Mouse (Mus musculus): ENCODE data around the gene Plekhg2. TPM values are rescaled to one million over a fixed set of nuclear protein-coding genes. Genes with fewer than 3 reads are reported as not detected.

Gene Plekhg2
- polyA plus RNA-seq, 1 experiment from 2014 or later, result 70.7 TPM

DNA sequence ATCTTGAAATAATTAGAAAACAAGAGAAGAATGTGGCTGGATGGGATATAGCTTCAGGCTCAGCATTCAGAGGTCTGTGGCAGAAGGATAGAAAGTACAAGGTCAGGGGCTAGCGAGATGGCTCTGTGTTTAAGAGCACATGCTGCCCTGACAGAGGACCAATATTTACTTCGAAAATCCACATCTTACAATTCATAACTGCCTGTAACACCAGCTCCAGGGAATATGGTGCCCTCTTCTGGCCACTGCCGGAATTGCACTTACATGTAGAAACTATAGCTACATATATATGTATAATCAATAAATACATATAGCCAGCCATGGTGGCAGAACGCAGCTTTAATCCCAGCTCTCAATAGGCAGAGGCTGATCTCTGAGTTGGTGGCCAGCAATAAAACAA lies 27.8 kb downstream of the Plekhg2 start:
- no peak for ATAC-seq (ENCODE audit: insufficient number of reproducible peaks, insufficient read depth, low FRiP score, low read depth)
- H3K9ac ChIP-seq (replicated peaks; ENCODE audit: low read depth, low read length), result no peak overlapping the region
- H3K27me3 ChIP-seq (ENCODE audit: control insufficient read depth, insufficient read depth, low read length), result no peaks in the 10 kb centered on the region
- H3K4me2 ChIP-seq (replicated peaks; ENCODE audit: low read depth, low read length), result no peak overlapping the region
- H3K36me3 ChIP-seq (ENCODE audit: control insufficient read depth, insufficient read depth, low read length), result no peaks in the 10 kb centered on the region
- H3K9me3 ChIP-seq (ENCODE audit: control insufficient read depth, low read depth, low read length), result no peaks in the 10 kb centered on the region
- peaks cover 5% of the 10 kb centered on the region for H3K4me1 ChIP-seq (ENCODE audit: control insufficient read depth, insufficient read depth, low read length)
- no peak overlapping the region for H3K27ac ChIP-seq (ENCODE audit: low read length)
- WGBS, result 4% methylated on average over 4 of the region's 4 CpGs
- H3K4me3 ChIP-seq (ENCODE audit: low read depth, low read length), result no peak overlapping the region

DNA sequence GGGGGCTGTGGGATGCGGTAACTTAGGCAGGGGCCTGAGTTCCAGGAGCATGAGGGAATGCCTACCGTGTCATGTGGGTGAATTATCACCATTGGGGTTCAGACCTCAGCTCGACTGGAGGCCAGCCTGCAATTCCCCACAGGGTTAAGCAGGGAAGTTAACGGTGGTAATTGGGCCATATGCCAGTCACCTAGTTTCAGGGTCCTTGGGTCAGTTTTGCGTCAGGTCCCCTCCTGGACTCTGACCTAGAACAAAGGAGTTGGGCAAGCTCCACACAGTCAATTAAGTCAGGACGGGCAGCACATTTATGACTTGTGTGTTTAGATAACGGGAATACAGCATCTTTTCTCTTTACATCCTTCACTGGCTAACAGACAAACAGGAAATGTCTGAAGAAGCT lies 31.0 kb downstream of the Plekhg2 start:
- Histone ChIP-seq H3K4me1 (ENCODE audit: control insufficient read depth, insufficient read depth, low read length) (no peaks in the 10 kb centered on the region; the same call in 1 of the 2 replicates), H3K27ac (ENCODE audit: low read length) (no peak overlapping the region), H3K27me3 (ENCODE audit: control insufficient read depth, insufficient read depth, low read length) (no peaks in the 10 kb centered on the region), H3K4me2 (replicated peaks; ENCODE audit: low read depth, low read length) (no peak overlapping the region), H3K4me3 (ENCODE audit: low read depth, low read length) (no peak overlapping the region), H3K9ac (replicated peaks; ENCODE audit: low read depth, low read length) (no peak overlapping the region), H3K36me3 (ENCODE audit: control insufficient read depth, insufficient read depth, low read length) (no peaks in the 10 kb centered on the region), H3K9me3 (ENCODE audit: control insufficient read depth, low read depth, low read length) (no peaks in the 10 kb centered on the region)
- ATAC-seq (ENCODE audit: insufficient number of reproducible peaks, insufficient read depth, low FRiP score, low read depth), result no peak
- WGBS, result 26% methylated on average over 7 of the region's 7 CpGs

- peak overlapping the region; percentile 50 for H3K9ac ChIP-seq (replicated peaks; ENCODE audit: low read depth, low read length)
These were observed 33.0 kb downstream of the Plekhg2 start for GRCm38 (mm10) chr7:28339213-28339917.

DNA sequence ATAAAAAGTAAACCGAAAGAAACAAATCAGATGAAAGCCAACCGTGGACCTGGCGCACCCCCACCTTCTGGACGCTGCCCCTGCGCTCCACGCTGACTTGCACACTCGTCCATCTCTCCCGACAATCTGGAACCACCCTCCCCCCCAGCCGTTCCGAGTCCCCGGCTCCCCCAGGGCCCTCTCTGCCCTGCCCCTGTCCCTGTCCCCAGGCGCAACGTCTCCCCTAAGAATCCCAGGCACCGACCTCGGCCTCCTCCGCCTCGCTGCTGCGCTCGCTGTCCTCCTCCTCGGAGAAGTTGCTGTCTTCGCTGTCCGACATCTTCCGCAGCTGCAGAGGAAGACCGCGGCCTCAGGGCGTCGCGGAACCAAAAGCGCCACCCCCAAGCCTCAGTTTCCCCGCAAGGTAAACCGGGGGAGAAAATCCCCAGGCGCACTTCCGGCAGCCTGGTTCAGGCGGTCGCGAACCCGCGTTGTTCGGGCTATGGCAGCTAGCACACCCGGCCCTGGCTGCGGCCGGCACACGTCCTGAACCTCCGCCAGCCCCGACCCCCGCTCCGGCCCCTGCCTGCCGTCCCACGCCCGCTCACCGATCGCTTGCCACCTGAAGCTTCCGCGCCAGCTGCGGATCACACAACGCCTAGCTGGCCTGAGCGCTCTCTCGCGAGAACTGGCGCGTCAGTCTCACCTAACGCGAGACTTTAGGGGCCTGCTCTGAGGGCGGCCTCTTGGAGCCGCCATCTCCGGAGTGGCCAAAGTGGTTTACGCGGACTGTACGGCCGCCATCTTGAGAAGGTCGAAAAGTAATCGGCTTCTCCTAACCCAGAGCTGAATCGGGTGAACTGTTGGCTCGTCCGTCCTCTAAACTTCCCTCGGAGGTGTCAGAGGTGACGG lies 34.0 kb downstream of the Plekhg2 start, which contains the start of gene Supt5:
Gene Supt5, minus strand, starts transcription at position 639 of the 891 bp plus-strand sequence.
- no peaks in the 10 kb centered on the region for H3K9me3 ChIP-seq (ENCODE audit: control insufficient read depth, low read depth, low read length)
- ATAC-seq (ENCODE audit: insufficient number of reproducible peaks, insufficient read depth, low FRiP score, low read depth), result peak; percentile 99
- peaks cover 4% of the 10 kb centered on the region; the same call in 1 of the 2 replicates for H3K36me3 ChIP-seq (ENCODE audit: control insufficient read depth, insufficient read depth, low read length)
- H3K4me2 ChIP-seq (replicated peaks; ENCODE audit: low read depth, low read length), result peak within 1 kb of the TSS; percentile 79
- H3K9ac ChIP-seq (replicated peaks; ENCODE audit: low read depth, low read length), result peak within 1 kb of the TSS; percentile 91
- H3K27me3 ChIP-seq (ENCODE audit: control insufficient read depth, insufficient read depth, low read length), result no peaks in the 10 kb centered on the region
- WGBS, result under 1% methylated on average over 77 of the region's 77 CpGs
- H3K27ac ChIP-seq (ENCODE audit: low read length), result peak within 1 kb of the TSS; percentile 83
- H3K4me3 ChIP-seq (ENCODE audit: low read depth, low read length), result peak within 1 kb of the TSS; percentile 91
- no peaks in the 10 kb centered on the region; the same call in 1 of the 2 replicates for H3K4me1 ChIP-seq (ENCODE audit: control insufficient read depth, insufficient read depth, low read length)

More at GRCm38 (mm10) chr7:28339213-28339917, 33.0 kb downstream of the Plekhg2 start:
- Histone ChIP-seq H3K4me2 (replicated peaks; ENCODE audit: low read depth, low read length) (peak overlapping the region; percentile 60), H3K27me3 (ENCODE audit: control insufficient read depth, insufficient read depth, low read length) (no peaks in the 10 kb centered on the region), H3K4me1 (ENCODE audit: control insufficient read depth, insufficient read depth, low read length) (no peaks in the 10 kb centered on the region; the same call in 1 of the 2 replicates), H3K4me3 (ENCODE audit: low read depth, low read length) (peak overlapping the region; percentile 91), H3K9me3 (ENCODE audit: control insufficient read depth, low read depth, low read length) (no peaks in the 10 kb centered on the region), H3K27ac (ENCODE audit: low read length) (peak overlapping the region; percentile 82; the same call in 1 of the 2 replicates), H3K36me3 (ENCODE audit: control insufficient read depth, insufficient read depth, low read length) (peaks cover 4% of the 10 kb centered on the region; the same call in 1 of the 2 replicates)
- peak; percentile 1; the same call in 1 of the 2 replicates for ATAC-seq (ENCODE audit: insufficient number of reproducible peaks, insufficient read depth, low FRiP score, low read depth)
- WGBS, result 74% methylated on average over 19 of the region's 19 CpGs

DNA sequence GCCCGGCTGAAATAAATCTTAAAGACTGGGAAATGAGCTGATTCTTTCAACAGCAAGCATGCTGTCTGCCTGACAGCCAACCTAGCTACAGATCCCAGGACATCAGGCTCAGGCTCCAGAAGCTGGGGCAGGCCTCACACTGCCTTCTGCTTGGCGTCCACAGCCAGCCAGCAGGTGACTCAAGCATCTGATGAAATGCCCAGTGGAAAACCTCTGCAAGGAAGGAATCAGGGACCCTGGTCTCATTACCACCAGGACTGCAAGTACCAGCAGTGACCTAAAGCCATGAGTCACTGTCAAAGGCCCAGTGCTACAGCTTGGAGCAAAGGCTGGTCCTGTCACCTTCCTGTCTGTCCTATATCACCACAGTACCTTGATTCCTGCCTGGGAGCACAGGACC lies 36.9 kb downstream of the Plekhg2 start:
- Histone ChIP-seq H3K9ac (replicated peaks; ENCODE audit: low read depth, low read length) (no peak overlapping the region), H3K4me3 (ENCODE audit: low read depth, low read length) (no peak overlapping the region), H3K4me2 (replicated peaks; ENCODE audit: low read depth, low read length) (no peak overlapping the region), H3K36me3 (ENCODE audit: control insufficient read depth, insufficient read depth, low read length) (peaks cover 14% of the 10 kb centered on the region), H3K27me3 (ENCODE audit: control insufficient read depth, insufficient read depth, low read length) (no peaks in the 10 kb centered on the region), H3K27ac (ENCODE audit: low read length) (no peak overlapping the region), H3K4me1 (ENCODE audit: control insufficient read depth, insufficient read depth, low read length) (no peaks in the 10 kb centered on the region; the same call in 1 of the 2 replicates), H3K9me3 (ENCODE audit: control insufficient read depth, low read depth, low read length) (no peaks in the 10 kb centered on the region)
- no peak for ATAC-seq (ENCODE audit: insufficient number of reproducible peaks, insufficient read depth, low FRiP score, low read depth)
- WGBS, result 90% methylated on average over 2 of the region's 2 CpGs

- H3K4me3 ChIP-seq (ENCODE audit: low read depth, low read length), result no peak overlapping the region
- H3K9ac ChIP-seq (replicated peaks; ENCODE audit: low read depth, low read length), result no peak overlapping the region
- no peaks in the 10 kb centered on the region for H3K27me3 ChIP-seq (ENCODE audit: control insufficient read depth, insufficient read depth, low read length)
- peaks cover 22% of the 10 kb centered on the region for H3K36me3 ChIP-seq (ENCODE audit: control insufficient read depth, insufficient read depth, low read length)
- H3K4me1 ChIP-seq (ENCODE audit: control insufficient read depth, insufficient read depth, low read length), result no peaks in the 10 kb centered on the region; the same call in 1 of the 2 replicates
- no peak overlapping the region for H3K27ac ChIP-seq (ENCODE audit: low read length)
- H3K4me2 ChIP-seq (replicated peaks; ENCODE audit: low read depth, low read length), result no peak overlapping the region
- no peak for ATAC-seq (ENCODE audit: insufficient number of reproducible peaks, insufficient read depth, low FRiP score, low read depth)
- WGBS, result 92% methylated on average over 4 of the region's 4 CpGs
- H3K9me3 ChIP-seq (ENCODE audit: control insufficient read depth, low read depth, low read length), result no peaks in the 10 kb centered on the region
These were observed 37.9 kb downstream of the Plekhg2 start for GRCm38 (mm10) chr7:28334534-28334933.

- no peak overlapping the region for H3K4me2 ChIP-seq (replicated peaks; ENCODE audit: low read depth, low read length)
- no peak overlapping the region for H3K4me3 ChIP-seq (ENCODE audit: low read depth, low read length)
- H3K9ac ChIP-seq (replicated peaks; ENCODE audit: low read depth, low read length), result no peak overlapping the region
- WGBS, result 91% methylated on average over 2 of the region's 2 CpGs
- no peaks in the 10 kb centered on the region for H3K9me3 ChIP-seq (ENCODE audit: control insufficient read depth, low read depth, low read length)
- ATAC-seq (ENCODE audit: insufficient number of reproducible peaks, insufficient read depth, low FRiP score, low read depth), result no peak
- H3K36me3 ChIP-seq (ENCODE audit: control insufficient read depth, insufficient read depth, low read length), result peaks cover 72% of the 10 kb centered on the region
- no peak overlapping the region for H3K27ac ChIP-seq (ENCODE audit: low read length)
- no peaks in the 10 kb centered on the region for H3K27me3 ChIP-seq (ENCODE audit: control insufficient read depth, insufficient read depth, low read length)
- H3K4me1 ChIP-seq (ENCODE audit: control insufficient read depth, insufficient read depth, low read length), result no peaks in the 10 kb centered on the region
These were observed 44.1 kb downstream of the Plekhg2 start for GRCm38 (mm10) chr7:28328260-28328659.

GRCm38 (mm10) chr7:28326457-28326856 lies 45.9 kb downstream of the Plekhg2 start:
- Histone ChIP-seq H3K27me3 (ENCODE audit: control insufficient read depth, insufficient read depth, low read length) (no peaks in the 10 kb centered on the region), H3K4me3 (ENCODE audit: low read depth, low read length) (no peak overlapping the region), H3K9ac (replicated peaks; ENCODE audit: low read depth, low read length) (no peak overlapping the region), H3K9me3 (ENCODE audit: control insufficient read depth, low read depth, low read length) (no peaks in the 10 kb centered on the region), H3K36me3 (ENCODE audit: control insufficient read depth, insufficient read depth, low read length) (peaks cover 90% of the 10 kb centered on the region), H3K4me2 (replicated peaks; ENCODE audit: low read depth, low read length) (no peak overlapping the region), H3K27ac (ENCODE audit: low read length) (no peak overlapping the region), H3K4me1 (ENCODE audit: control insufficient read depth, insufficient read depth, low read length) (no peaks in the 10 kb centered on the region)
- ATAC-seq (ENCODE audit: insufficient number of reproducible peaks, insufficient read depth, low FRiP score, low read depth), result no peak
- 84% methylated on average over 4 of the region's 4 CpGs for WGBS
